Mouse (Mus musculus) small intestine, adult 2 months (tissue): Measurements from ENCODE around the gene Gm20388.

ENCODE experiments used
- CTCF ChIP-seq: fragments of 200-500 bp; IDR thresholded peaks from 2 replicates; pipeline ENCODE4 v1.5.1; 2012; ENCODE audit warnings: low read depth, mild to moderate bottlenecking, control low read depth, inconsistent platforms, low read length, moderate library complexity, mixed read lengths; ENCODE audit not compliant: insufficient replicate concordance, insufficient read length; ENCODE audit errors: extremely low read depth
- POLR2A ChIP-seq: fragments of 200-500 bp; IDR thresholded peaks from 2 replicates; pipeline ENCODE4 v1.6.1; 2012; ENCODE audit warnings: low read depth, mild to moderate bottlenecking, control low read depth, inconsistent platforms, low read length, moderate library complexity

GRCm38 (mm10) chr8:122739102-122739725 lies 2828.6 kb downstream of the Gm20388 start:
- TF ChIP-seq CTCF = no peak
- TF ChIP-seq POLR2A = no peak
